Mouse (Mus musculus) 3134 (cell line): ENCODE data around the gene Kctd3.
"Not testable (repeated sequence)": the region's sequence is repeated elsewhere in the genome, so short reads cannot be mapped to it uniquely, and the experiment has no call there.

Experiments
- DNase-seq: peaks from one replicate; pipeline ENCODE4 v3.0.0-alpha.2; 2011; ENCODE audit warnings: low spot score; ENCODE audit not compliant: insufficient read length; ENCODE audit errors: extremely low read depth

The Kctd3 gene

DNA sequence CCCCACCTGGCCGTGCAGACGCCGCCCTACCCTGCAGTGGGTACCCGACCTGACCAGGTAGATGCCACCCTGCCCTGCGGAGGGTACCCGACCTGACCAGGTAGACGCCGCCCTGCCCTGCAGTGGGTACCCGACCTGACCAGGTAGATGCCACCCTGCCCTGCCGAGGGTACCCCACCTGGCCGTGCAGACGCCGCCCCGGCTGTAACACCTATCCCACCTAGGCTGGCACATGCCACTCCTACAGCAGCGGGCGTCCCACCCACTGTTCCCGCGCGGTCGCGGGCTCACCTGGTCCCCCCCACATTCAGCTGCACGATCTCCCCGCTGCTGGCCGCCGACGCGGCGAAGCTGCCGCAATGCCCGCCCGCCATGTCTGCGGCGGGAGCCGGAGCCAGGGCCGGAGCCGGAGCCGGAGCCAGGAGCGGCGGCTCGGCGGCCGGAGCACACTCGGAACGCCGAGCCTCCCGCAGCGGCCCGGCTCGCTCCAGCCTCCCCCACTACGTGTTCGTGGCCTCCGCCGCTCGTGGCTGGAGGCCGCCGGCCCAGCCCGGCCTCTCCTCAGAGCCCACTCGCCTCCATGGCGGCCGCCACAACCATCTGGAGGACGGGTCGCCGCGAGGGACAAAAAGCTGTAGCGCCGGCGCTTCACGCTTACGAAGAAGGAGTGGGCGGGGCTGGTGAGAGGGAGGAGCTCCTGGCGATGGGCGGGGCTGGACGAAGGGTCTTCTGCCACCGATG is at the start of gene Kctd3:
Gene Kctd3, minus strand, starts transcription at position 603 of the 741 bp plus-strand sequence.
- peak; percentile 90 for DNase-seq

DNA sequence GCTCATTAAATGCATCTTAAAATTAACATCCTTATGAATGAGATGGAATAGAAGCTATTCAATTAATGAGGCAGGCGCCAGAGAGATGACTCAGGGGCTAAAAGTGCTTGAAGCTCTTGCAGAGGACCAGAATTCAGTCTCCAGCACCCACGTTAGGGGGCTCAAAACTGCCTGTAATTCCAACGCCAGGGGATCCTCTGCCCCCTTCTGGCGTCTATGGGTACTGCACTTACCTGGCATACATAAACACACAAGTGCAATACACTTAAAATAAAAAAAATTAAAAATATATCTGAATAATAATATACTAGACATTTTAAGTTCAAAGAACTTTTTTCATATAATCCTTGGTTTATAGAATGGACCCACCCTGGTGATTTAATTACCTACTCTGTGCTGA is 49.8 kb upstream of the Kctd3 start:
- no peak for DNase-seq

DNA sequence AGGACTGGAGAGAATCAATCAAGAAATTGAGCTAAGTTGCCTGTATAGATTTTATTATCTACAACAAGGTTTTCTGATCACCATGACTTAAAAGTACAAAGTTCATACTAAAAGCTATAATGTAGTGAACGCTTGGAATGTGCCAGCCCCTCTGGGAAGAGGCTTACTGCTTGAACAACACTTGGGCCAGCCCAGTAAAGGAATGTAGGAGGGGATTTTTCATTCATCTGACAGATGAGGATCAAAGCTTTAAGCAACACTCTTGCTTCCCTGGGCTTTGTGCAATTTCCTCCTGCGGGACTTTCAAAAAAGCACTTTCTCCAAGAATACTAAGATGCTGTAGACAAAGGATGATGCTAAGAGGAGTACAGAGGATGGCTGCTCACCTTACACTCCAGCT is 48.3 kb upstream of the Kctd3 start:
- DNase-seq: no peak

DNA sequence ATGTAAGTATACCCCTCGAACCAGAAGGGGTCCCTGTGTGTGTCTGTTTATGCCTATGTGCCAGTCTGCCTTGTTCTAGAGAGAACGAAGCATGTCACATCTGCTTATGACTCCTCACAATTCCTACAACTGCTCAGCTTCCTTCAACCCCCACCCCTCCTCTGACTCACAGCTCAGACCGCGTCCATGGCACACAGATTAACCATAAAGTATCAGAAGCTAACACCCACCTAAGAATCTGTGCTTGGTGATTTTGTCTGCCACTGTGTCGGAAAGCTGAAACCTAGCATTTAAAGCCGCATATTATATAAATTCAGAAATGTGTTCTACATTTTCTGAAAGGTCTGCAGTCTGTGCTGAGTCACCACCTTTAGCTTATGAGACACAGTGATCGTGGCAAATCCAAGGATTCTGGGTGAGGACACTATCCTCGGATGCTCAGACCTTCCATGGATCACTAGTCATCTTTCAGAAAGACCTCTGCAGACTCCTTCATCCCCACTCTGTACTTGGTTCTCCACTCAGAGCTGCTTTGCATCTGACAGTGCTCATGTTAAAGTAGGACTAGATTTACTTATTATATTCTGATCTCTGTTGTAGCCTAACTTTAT is 47.4 kb upstream of the Kctd3 start:
- no peak for DNase-seq

DNA sequence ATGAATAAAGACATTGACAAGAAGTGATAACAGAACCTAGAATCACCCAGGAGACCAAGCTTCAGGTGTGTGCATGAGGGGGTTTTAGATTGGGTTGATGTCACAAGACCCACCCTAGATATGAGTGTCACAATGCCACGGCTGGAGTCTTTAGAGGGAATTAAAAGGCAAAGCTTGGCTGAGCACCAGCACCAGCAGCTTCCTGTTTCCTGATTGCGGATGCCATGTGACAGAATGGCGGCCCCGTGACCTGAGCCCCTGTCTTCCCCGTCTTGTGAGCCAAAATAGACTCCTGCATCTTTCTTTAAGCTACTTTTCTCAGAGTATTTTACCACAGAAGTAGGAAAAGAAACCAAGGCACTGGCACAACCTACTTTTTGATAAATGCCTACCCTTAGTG is 46.5 kb upstream of the Kctd3 start:
- no peak for DNase-seq

DNA sequence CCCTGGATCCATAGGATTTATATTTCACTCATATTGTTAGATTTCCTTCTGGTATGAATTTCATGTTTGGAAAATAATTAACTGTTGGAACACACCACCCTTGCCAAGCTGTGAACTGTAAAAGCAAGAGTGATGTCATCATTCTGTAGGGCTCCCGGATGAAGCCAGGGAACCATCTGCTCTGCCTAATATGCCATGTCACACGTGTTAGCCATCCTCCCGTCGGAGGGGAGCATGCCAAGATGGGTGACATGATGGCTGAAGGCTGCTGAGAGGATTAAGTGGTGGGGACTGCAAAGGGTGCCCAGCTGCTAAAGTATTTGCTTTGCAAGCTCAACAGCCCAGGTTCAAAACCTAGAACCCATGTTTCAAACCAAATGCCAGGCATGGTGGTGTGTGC is 44.5 kb upstream of the Kctd3 start:
- no peak for DNase-seq

DNA sequence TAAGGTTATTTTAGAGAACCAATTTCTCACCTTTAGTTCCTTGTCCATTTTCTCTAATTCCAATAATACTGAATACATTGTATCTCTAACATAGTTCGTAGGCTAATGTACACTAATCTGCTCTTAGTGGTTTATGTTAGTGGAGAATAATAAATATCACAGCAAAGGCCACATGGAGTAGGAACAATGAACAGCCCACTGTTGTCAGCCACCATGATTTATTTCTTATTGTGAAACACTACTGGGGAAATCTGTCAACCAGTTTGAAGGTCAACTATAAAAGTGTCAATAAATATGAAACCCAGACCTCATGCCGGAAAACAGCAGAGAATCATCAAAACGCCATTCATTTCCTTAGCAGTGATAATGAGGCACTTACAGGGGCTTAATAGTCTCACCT is 42.5 kb upstream of the Kctd3 start:
- no peak for DNase-seq

DNA sequence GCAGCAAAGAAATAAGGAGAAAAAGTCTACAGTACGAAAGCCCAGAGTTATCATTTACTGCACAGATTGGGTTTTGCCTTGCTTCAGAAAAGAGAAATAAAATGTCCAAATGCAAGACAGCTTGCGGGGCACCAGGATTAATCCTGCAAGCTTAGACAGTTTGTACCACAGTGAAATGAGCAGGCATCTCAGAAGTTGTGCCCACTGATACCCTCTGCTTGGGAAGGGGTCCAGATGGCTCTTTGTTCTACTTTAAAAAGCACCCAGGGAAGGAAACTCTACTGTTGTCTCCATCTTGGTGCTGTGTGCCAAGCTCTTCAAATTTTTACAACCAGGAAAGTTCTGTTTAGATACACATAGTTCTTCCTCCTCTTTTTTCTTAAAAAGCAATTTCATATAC is 40.7 kb upstream of the Kctd3 start:
- DNase-seq: no peak

DNA sequence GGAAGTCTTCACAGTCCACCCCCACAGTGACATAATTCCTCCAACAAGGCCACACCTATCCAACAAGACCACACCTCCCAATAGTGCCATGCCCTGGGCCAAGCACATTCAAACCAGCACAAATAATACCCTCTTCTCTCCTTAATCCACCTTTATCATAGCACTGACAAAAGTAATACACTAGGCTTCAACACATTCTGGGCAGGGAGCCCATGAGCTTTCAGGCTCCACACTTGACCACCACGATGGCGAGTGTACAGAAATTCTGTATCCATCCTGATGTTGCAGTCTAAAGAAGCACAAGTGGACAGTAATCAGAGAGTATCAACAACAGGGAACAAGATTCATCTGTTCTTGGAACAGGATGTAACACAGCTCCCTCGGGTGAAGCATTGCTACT is 40.3 kb upstream of the Kctd3 start:
- no peak for DNase-seq

DNA sequence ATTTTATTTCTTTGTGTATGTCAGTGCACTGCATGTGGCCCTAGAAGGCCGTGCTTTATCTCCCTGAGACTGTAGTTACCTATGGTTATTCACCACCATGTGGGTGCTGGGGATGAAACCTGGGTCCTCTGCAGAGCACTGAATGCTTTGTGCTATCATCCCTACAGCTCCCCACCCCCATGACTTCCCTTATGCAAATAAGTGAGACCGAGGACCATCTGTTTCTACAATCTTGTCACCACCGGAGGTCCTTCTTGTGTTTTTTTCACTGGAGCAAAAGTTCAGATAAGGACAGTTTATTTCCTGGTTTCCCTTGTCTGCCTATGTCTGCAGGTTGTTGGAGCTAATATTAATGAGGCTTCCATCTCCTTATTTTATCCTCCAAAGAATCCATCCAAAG is 39.2 kb upstream of the Kctd3 start:
- no peak for DNase-seq

DNA sequence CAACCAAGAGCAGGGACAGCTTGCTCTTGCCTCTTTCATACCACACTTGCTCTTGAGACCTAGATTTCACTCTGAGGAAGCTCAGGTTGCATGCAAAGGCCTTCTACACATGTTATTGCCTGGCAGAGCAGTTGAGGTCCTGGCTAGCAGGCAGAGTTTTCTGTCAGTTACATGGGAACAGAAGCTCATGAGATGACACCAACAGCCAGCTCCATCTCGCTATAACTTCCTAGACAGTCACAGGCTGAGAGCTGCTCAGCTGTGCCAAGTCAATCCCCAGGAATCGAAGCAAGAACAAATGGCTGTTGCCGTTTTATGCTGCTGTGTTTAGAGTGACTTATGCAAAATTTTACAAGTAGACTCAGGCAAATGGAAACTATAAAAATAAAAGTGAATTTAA is 38.7 kb upstream of the Kctd3 start:
- DNase-seq: no peak

DNA sequence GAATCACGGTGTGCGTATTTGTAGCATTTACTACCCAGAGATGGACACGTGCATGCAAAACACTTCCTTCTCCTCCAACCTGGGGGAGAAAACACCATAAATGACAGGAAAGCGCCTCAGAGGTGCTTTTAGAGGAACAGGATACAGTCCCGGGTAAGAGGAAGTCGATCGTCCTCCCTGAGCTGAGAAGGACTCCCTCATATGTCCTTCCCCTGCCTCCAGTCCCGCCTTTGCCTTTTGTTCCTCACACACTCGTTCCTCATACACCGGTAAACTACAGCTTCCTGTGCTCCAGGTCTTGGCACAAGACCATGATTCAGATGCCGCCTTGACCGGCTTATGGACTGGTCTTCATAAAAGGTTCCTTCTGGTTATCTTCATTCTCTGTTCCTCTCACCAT is 33.6 kb upstream of the Kctd3 start:
- no peak for DNase-seq

DNA sequence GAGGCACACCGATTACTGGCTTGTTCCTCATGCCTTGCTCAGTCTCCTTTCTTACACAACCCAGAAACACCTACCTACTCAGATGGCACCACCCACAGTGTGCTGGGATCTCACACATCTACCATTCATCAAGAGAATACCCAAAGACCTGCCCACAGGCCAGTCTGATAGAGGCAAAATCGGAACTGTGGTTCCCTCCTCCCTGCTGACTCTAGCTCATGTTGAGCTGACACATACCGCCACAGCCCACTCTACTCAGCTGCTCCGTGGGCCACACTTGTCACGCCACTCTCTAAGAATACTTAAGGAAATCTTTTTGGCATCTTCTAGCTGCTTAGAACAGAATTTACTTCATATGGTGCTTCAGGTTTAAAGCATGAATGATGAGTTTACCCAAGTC is 31.7 kb upstream of the Kctd3 start:
- DNase-seq: no peak

DNA sequence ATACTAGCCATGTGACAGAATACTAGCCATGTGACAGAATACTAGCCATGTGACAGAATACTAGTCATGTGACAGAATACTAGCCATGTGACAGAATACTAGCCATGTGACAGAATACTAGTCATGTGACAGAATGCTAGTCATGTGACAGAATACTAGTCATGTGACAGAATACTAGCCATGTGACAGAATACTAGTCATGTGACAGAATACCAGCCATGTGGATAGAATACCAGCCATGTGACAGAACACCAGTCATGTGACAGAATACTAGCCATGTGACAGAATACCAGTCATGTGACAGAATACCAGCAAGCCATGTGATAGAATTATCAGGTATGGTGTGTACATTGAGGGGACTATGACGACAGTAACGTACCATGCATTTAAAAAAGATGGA is 25.2 kb upstream of the Kctd3 start:
- DNase-seq: not testable (repeated sequence)

DNA sequence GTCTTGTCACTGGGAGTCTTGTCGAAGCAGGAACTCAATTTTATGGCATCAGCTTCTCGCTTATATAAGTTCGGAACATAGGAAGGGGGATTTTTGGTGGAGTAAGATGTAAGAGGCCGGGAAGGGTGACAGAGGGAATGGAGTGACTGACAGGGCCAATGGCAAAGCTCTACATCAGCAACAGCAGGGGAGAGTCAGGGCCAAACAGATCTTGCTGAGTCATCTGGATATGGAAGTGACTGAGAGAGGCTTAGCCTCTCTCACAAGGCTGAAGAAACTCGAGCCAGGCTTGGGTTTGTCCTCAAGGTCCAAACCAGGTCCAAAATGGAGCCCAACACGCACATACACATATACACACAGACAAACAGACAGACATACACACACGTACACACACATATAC is 23.3 kb upstream of the Kctd3 start:
- DNase-seq: no peak

DNA sequence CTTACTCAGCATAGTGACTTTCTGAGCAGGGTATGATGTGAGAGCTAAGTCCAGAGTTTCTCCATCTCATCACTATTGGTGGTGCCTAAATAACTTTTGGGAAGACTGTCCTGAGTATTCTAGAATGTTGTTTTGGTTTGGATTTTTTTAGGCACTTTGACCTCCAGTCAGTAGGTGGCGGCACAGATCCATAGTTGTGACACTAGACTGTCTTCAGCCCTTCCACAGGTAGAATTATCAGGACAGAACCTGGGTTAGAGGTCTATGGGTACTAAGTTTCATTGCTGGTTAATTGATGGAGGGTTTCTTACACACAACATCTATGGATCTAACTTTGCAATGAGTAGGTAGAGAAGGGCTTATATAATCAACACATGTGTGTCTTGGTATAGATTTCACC is 20.6 kb upstream of the Kctd3 start:
- no peak for DNase-seq

DNA sequence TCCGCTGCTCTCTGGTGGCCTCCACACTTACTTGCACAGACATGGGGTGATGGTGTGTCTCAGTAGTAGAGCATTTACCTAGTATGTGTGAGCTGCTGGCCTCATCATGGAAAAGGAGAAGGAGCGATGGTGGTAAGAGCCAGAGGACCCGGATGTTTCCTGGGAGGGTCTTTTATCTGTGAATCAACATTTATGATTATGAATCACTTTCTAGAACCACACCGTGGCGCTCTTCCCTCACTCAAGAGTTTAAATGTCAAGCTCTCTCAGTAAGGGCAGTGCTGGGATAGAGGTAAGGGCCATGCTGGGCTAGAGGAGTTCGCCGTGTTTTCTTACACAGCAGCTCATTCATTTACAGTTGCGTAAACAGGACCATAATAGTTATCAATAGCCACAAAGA is 19.2 kb upstream of the Kctd3 start:
- DNase-seq: no peak

DNA sequence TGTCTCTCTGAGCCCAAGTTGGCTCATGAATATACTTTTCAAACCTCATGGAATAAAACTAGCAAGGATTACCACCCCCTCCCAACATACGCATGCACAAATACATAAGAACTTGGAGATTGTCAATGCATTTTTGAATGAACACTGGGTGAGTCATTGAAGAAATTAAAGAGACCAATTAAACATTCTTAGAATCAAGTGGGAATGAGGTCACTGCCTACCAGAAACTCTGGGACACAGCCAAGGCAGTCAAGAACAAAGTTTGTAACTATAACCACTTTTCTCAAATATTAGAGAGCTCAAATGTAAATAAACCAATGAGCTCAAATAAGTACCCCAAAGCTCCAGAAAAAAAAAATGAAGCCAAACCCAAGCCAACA is 16.1 kb upstream of the Kctd3 start:
- no peak for DNase-seq

DNA sequence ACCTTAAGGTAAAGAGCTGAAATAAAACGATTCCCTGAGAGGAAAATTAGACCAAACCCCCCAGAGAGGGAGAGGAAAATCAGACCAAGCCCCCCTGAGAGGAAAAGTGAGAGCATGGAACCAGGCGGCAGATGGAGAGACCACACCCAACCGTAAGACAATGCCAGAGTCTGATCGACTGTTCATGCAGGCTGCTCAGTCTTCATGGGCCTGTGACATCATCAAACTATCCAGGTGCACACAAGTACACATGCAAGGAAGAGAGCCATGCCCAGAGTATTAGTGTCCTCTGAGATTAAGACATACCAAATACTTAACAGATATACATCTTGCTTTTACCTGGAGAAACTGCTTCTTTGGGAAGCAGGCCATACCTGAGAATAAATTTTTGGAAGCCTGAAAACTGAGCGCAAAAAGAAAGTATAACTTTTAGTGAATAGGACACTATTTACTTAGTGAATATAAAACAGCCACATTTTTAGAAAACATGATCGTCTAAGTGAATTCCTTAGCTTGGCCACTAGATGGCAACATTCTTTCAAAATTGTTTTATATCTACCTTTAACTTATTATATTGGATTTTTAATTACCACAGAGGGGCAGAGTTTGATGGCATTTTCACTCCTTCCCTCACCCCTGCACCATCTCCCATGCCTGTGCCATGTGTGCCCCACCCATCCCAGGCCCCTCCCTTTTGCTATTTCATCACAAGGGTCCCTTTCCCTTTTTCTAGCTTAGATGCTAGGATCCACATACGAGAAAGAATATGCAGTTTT is 15.5 kb upstream of the Kctd3 start:
- DNase-seq: no peak

DNA sequence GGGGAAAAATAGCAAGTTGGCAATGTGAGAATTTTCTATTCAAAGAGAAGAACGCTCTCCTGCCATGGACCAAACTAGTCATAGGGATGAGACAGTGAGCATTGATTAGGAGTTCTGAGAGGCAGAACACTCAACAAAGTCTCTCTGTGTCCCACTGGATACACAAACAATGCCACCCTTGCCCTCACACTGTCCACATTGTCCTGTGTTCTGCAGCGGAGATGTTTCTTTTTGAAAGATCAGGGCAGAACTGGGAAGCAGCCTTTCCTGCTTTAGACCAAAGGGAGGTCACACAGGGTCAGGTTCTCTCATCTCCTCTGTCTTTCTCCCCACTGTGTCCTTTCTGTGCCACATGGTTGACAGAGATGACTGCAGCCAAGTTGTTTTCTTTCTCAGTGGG is 7.7 kb upstream of the Kctd3 start:
- no peak for DNase-seq

DNA sequence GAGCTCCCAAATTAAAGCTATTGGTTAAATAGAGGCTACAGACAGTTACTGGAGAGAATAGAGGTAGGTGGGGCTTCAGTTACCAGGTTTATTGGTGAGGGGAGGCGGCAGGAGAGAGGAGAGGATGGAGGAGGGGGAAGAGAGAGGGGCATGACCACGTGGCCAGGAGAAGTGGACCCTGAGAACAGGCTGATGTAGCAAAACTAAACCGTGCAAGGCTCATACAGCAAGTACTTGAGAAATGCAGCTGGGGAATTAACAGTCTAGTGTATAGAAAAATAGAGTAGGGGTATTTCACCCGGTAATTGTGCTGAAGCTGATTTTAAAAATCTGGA is 5.9 kb upstream of the Kctd3 start:
- DNase-seq: no peak
